Mouse (Mus musculus) MEL (cell line): ENCODE data around the gene Chuk.

Experiments used
- CTCF ChIP-seq, 3 experiments: IDR thresholded peaks in 2 of 3; conservative IDR thresholded peaks in 1 of 3; 2 replicates each; pipeline ENCODE4 v1.5.1; 2011 to 2012; ENCODE audit warnings: low read length in 3 of 3, low read depth in 2 of 3, mild to moderate bottlenecking in 2 of 3, improper control_type of control experiment in 1 of 3, inconsistent platforms in 1 of 3, mixed read lengths in 1 of 3, moderate library complexity in 1 of 3; ENCODE audit not compliant: control insufficient read depth in 1 of 3, insufficient read depth in 1 of 3, poor library complexity in 1 of 3, severe bottlenecking in 1 of 3
- ELF1 ChIP-seq: IDR thresholded peaks from 2 replicates; pipeline ENCODE4 v1.6.1; 2014; ENCODE audit warnings: low read depth, mild to moderate bottlenecking, inconsistent platforms, low read length, improper control_type of control experiment, moderate library complexity
- JUND ChIP-seq: IDR thresholded peaks from 2 replicates; pipeline ENCODE4 v1.6.1; 2011; ENCODE audit warnings: low read depth, mild to moderate bottlenecking, improper control_type of control experiment, low read length
- MAFK ChIP-seq: IDR thresholded peaks from 2 replicates; pipeline ENCODE4 v1.6.1; 2011; ENCODE audit warnings: low read depth, mild to moderate bottlenecking, low read length, improper control_type of control experiment, borderline replicate concordance
- MXI1 ChIP-seq: IDR thresholded peaks from 2 replicates; pipeline ENCODE4 v1.6.1; 2011; ENCODE audit warnings: mild to moderate bottlenecking, low read depth, low read length, improper control_type of control experiment
- SIN3A ChIP-seq: IDR thresholded peaks from 2 replicates; pipeline ENCODE4 v1.6.1; 2012; ENCODE audit warnings: low read length, improper control_type of control experiment, inconsistent platforms
- USF1 ChIP-seq: IDR thresholded peaks from 2 replicates; pipeline ENCODE4 v1.6.1; 2014; ENCODE audit warnings: low read depth, mild to moderate bottlenecking, inconsistent platforms, low read length, improper control_type of control experiment, moderate library complexity

DNA sequence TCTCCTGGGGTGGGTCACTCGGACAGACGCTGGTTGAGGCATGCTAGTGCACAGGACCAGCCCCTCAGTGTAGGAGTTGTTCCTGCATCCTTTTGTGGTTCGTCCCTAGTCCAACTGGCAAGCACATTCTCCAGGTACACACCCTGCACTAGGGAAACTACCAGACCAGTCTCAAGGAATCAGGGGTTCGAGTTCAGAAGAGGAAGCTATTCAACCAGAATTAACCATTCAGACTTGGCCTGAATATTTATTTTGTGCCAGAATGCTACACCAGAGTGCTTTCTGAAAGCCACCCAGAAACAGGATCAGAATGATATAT lies 37.4 kb downstream of the Chuk start:
- TF ChIP-seq MAFK: no peak
- TF ChIP-seq JUND: no peak
- TF ChIP-seq MXI1: no peak
- no peak for TF ChIP-seq ELF1
- no peak for TF ChIP-seq CTCF (IDR thresholded peaks at IDR 0.05 in 2 of 3, conservative IDR thresholded peaks at IDR 0.05 in 1 of 3; ENCODE audit: control insufficient read depth in 1 of 3, insufficient read depth in 1 of 3, low read depth in 2 of 3, low read length in 3 of 3, poor library complexity in 1 of 3, severe bottlenecking in 1 of 3)
- TF ChIP-seq USF1: no peak
- no peak for TF ChIP-seq SIN3A
